In the genomic region with DNA sequence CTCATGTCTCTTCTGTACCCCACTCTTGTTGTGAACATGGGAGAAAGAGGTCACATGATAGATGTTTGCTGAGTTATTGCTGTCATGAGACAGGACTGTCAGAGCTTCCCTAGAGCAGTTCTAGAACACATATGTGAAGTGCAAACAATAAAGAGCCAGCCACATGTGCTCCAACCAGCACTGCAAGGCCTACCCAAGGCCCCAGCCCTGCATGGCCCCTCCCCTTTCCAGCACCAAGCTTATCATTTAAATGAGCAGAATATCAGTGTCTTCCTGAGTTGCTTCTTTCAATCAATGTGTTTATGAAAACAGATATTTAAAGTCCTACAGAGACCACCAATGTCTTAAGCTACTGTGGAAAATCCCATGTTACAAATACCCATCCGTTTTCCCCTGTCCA, we compare ENCODE assay signal across 29 mouse cellular contexts.
"Had no signal": no experiment of that assay in that cellular context is flagged by ENCODE, and none has a peak within 500 bp of the region (broad histone marks: within the 10 kb centered on the region; RNA-seq: fewer than 3 reads in every experiment).

No protein-coding gene starts in this region.

- H3K36me3 ChIP-seq: heart, embryonic 12.5 days; heart, embryonic 13.5 days; heart, embryonic 15.5 days; hindbrain, embryonic 10.5 days; hindbrain, embryonic 12.5 days; hindbrain, embryonic 13.5 days; hindbrain, embryonic 15.5 days; intestine, embryonic 15.5 days; kidney, embryonic 15.5 days had no signal

- H3K4me3 ChIP-seq: heart, embryonic 12.5 days; heart, embryonic 13.5 days; heart, embryonic 15.5 days; hindbrain, embryonic 10.5 days; hindbrain, embryonic 12.5 days; hindbrain, embryonic 13.5 days; hindbrain, embryonic 15.5 days; intestine, embryonic 15.5 days; kidney, embryonic 15.5 days; layer of hippocampus, adult 2 months; left cerebral cortex, adult 2 months had no signal

- H3K4me1 ChIP-seq: heart, embryonic 12.5 days; heart, embryonic 13.5 days; heart, embryonic 15.5 days; hindbrain, embryonic 10.5 days; intestine, embryonic 15.5 days; kidney, embryonic 15.5 days had no signal

- DNase-seq: heart, postnatal 10 days; heart, postnatal 14 days; heart, postnatal 4 days; kidney, adult 11 months; kidney, adult 18-20 months; kidney, adult 2 months; kidney, adult 8-10 months; kidney, adult 9 months; kidney, postnatal 10 days; kidney, postnatal 14 days; kidney, postnatal 25 days; kidney, postnatal 36 days; kidney, postnatal 4 days; layer of hippocampus, adult 9-11 months; layer of hippocampus, postnatal 36 days had no signal

- H3K27ac ChIP-seq: heart, embryonic 13.5 days; heart, embryonic 15.5 days; hindbrain, embryonic 10.5 days; hindbrain, embryonic 12.5 days; hindbrain, embryonic 13.5 days; hindbrain, embryonic 14.5 days; hindbrain, embryonic 15.5 days; hindbrain, postnatal 0 days; intestine, embryonic 15.5 days; kidney, embryonic 15.5 days; kidney, postnatal 0 days; layer of hippocampus, adult 2 months; left cerebral cortex, adult 2 months had no signal

- H3K9me3 ChIP-seq: heart, embryonic 13.5 days; heart, embryonic 15.5 days; hindbrain, embryonic 10.5 days; hindbrain, embryonic 12.5 days; hindbrain, embryonic 13.5 days; hindbrain, embryonic 15.5 days; intestine, embryonic 15.5 days; kidney, embryonic 15.5 days had no signal

- H3K27me3 ChIP-seq: heart, embryonic 12.5 days; heart, embryonic 13.5 days; heart, embryonic 15.5 days; hindbrain, embryonic 12.5 days; hindbrain, embryonic 13.5 days; hindbrain, embryonic 15.5 days; intestine, embryonic 15.5 days; kidney, embryonic 15.5 days had no signal
